Mouse (Mus musculus) CH12.LX (cell line): Measurements from ENCODE around the gene Phf21a. TPM values are rescaled to one million over a fixed set of nuclear protein-coding genes. Genes with fewer than 3 reads are reported as not detected.

Experiments used
- DNase-seq: peaks from one replicate; pipeline ENCODE4 v3.0.0-alpha.2; 2013; ENCODE audit errors: extremely low read depth
- H3K27ac ChIP-seq: 2 replicates; pipeline ENCODE4 v1.5.1; 2012; ENCODE audit warnings: low read depth, mild to moderate bottlenecking, control low read depth, moderate library complexity; ENCODE audit not compliant: insufficient read depth
- H3K27me3 ChIP-seq: replicated peaks from 2 replicates; pipeline ENCODE3; 2012; ENCODE audit warnings: inconsistent platforms
- H3K36me3 ChIP-seq, 2 experiments: replicated peaks in 1 of 2; 2 replicates each; pipeline versions ENCODE3 to v1.6.1; 2012; ENCODE audit warnings: inconsistent platforms in 1 of 2, low read length in 1 of 2, mild to moderate bottlenecking in 1 of 2, mixed read lengths in 1 of 2, moderate library complexity in 1 of 2; ENCODE audit not compliant: control insufficient read depth in 1 of 2, insufficient read depth in 1 of 2
- H3K4me1 ChIP-seq, 2 experiments: 2 replicates each; pipeline ENCODE4 v1.6.1; 2012; ENCODE audit warnings: inconsistent platforms in 1 of 2, moderate library complexity in 1 of 2; ENCODE audit not compliant: insufficient read depth in 2 of 2, control insufficient read depth in 1 of 2
- H3K4me2 ChIP-seq: 2 replicates; pipeline ENCODE4 v1.6.1; 2012; ENCODE audit warnings: low read depth, mild to moderate bottlenecking, control low read depth; ENCODE audit not compliant: poor library complexity, insufficient read depth, severe bottlenecking
- H3K4me3 ChIP-seq, 3 experiments: fragments of 150-350 bp in 1 of 3; sonication (generic) in 1 of 3; replicated peaks in 1 of 3; 2 replicates each; pipeline versions ENCODE3 to v1.5.1; 2011 to 2012; ENCODE audit warnings: low read depth in 2 of 3, low read length in 2 of 3, mild to moderate bottlenecking in 2 of 3, moderate library complexity in 2 of 3, control low read depth in 1 of 3, improper control_type of control experiment in 1 of 3, inconsistent platforms in 1 of 3, mixed read lengths in 1 of 3; ENCODE audit not compliant: poor library complexity in 1 of 3
- H3K79me2 ChIP-seq: replicated peaks from 2 replicates; pipeline ENCODE4 v1.6.1; 2012; ENCODE audit warnings: mild to moderate bottlenecking, moderate library complexity; ENCODE audit not compliant: control insufficient read depth, poor library complexity, insufficient read depth, severe bottlenecking; ENCODE audit errors: extremely low read depth
- H3K9ac ChIP-seq: 2 replicates; pipeline ENCODE4 v1.6.1; 2012; ENCODE audit warnings: low read depth, mild to moderate bottlenecking, control low read depth, moderate library complexity; ENCODE audit not compliant: insufficient read depth
- H3K9me3 ChIP-seq: replicated peaks from 2 replicates; pipeline ENCODE3; 2012; ENCODE audit warnings: low read length, inconsistent platforms, mixed read lengths
- BHLHE40 ChIP-seq: IDR thresholded peaks from 2 replicates; pipeline ENCODE4 v1.6.1; 2011; ENCODE audit warnings: mild to moderate bottlenecking, low read depth, low read length, improper control_type of control experiment
- CHD1 ChIP-seq: IDR thresholded peaks from 2 replicates; pipeline ENCODE4 v1.6.1; 2012; ENCODE audit warnings: low read depth, low read length, improper control_type of control experiment, inconsistent platforms
- CHD2 ChIP-seq: IDR thresholded peaks from 2 replicates; pipeline ENCODE4 v1.6.1; 2011; ENCODE audit warnings: low read length, improper control_type of control experiment
- CTCF ChIP-seq, 2 experiments: IDR thresholded peaks in 1 of 2; conservative IDR thresholded peaks in 1 of 2; 2 replicates each; pipeline ENCODE4 v1.5.1; 2011 to 2012; ENCODE audit warnings: low read depth in 2 of 2, low read length in 2 of 2, improper control_type of control experiment in 1 of 2, inconsistent platforms in 1 of 2, mild to moderate bottlenecking in 1 of 2, moderate library complexity in 1 of 2
- E2F4 ChIP-seq: IDR thresholded peaks from 2 replicates; pipeline ENCODE4 v1.6.1; 2011; ENCODE audit warnings: low read depth, low read length, improper control_type of control experiment; ENCODE audit not compliant: insufficient replicate concordance
- ELF1 ChIP-seq: IDR thresholded peaks from 2 replicates; pipeline ENCODE4 v1.6.1; 2014; ENCODE audit warnings: low read depth, mild to moderate bottlenecking, inconsistent platforms, low read length, improper control_type of control experiment
- ETS1 ChIP-seq: conservative IDR thresholded peaks from 2 replicates; pipeline ENCODE4 v1.6.1; 2012; ENCODE audit warnings: low read depth, mild to moderate bottlenecking, inconsistent platforms, low read length, improper control_type of control experiment, moderate library complexity
- GABPA ChIP-seq: IDR thresholded peaks from 2 replicates; pipeline ENCODE4 v1.6.1; 2012; ENCODE audit warnings: low read depth, low read length, improper control_type of control experiment, inconsistent platforms; ENCODE audit not compliant: insufficient replicate concordance
- IRF4 ChIP-seq: IDR thresholded peaks from 2 replicates; pipeline ENCODE4 v1.6.1; 2014; ENCODE audit warnings: low read depth, mild to moderate bottlenecking, inconsistent platforms, low read length, improper control_type of control experiment
- JUN ChIP-seq: IDR thresholded peaks from 2 replicates; pipeline ENCODE4 v1.6.1; 2011; ENCODE audit warnings: low read depth, mild to moderate bottlenecking, low read length, improper control_type of control experiment, moderate library complexity; ENCODE audit not compliant: insufficient read depth
- JUND ChIP-seq: conservative IDR thresholded peaks from 2 replicates; pipeline ENCODE4 v1.6.1; 2011; ENCODE audit warnings: low read depth, low read length, improper control_type of control experiment
- MAX ChIP-seq: IDR thresholded peaks from 2 replicates; pipeline ENCODE4 v1.6.1; 2011; ENCODE audit warnings: low read length, improper control_type of control experiment
- MEF2A ChIP-seq: IDR thresholded peaks from 2 replicates; pipeline ENCODE4 v1.6.1; 2014; ENCODE audit warnings: low read depth, mild to moderate bottlenecking, inconsistent platforms, low read length, improper control_type of control experiment, borderline replicate concordance
- NELFE ChIP-seq: IDR thresholded peaks from 2 replicates; pipeline ENCODE4 v1.6.1; 2011; ENCODE audit warnings: low read depth, low read length, improper control_type of control experiment
- POLR2A ChIP-seq: IDR thresholded peaks from 2 replicates; pipeline ENCODE4 v1.6.1; 2011; ENCODE audit warnings: low read depth, mild to moderate bottlenecking, improper control_type of control experiment, low read length
- RCOR1 ChIP-seq: conservative IDR thresholded peaks from 2 replicates; pipeline ENCODE4 v1.6.1; 2012; ENCODE audit warnings: low read depth, mild to moderate bottlenecking, inconsistent platforms, low read length, improper control_type of control experiment
- SIN3A ChIP-seq: IDR thresholded peaks from 2 replicates; pipeline ENCODE4 v1.6.1; 2012; ENCODE audit warnings: low read length, improper control_type of control experiment, inconsistent platforms
- SMC3 ChIP-seq: IDR thresholded peaks from 2 replicates; pipeline ENCODE4 v1.6.1; 2011; ENCODE audit warnings: low read depth, low read length, improper control_type of control experiment
- TCF12 ChIP-seq: IDR thresholded peaks from 2 replicates; pipeline ENCODE4 v1.6.1; 2014; ENCODE audit warnings: low read depth, mild to moderate bottlenecking, inconsistent platforms, low read length, improper control_type of control experiment
- ZMIZ1 ChIP-seq: IDR thresholded peaks from 2 replicates; pipeline ENCODE4 v1.6.1; 2012; ENCODE audit warnings: low read depth, mild to moderate bottlenecking, inconsistent platforms, low read length, improper control_type of control experiment
- dilution Hi-C: fragments of 300-500 bp; cut with MboI; formaldehyde crosslinking; loops from 2 replicates; pipeline ENCODE4 v1.14.3; 2020; ENCODE audit warnings: low sequenced_read_pairs; ENCODE audit not compliant: extremely low pct_unique_long_range_greater_than_20kb, extremely low pct_ligation_motif_present
- in situ Hi-C: fragments of 300-500 bp; cut with MboI; formaldehyde crosslinking; loops from 3 replicates; pipeline ENCODE4 v1.14.3; 2019; ENCODE audit warnings: low sequenced_read_pairs, low pct_ligation_motif_present, low pct_unique_long_range_greater_than_20kb, mixed read lengths
- polyA plus RNA-seq: library from polyadenylated mRNA; unstranded; fragments of >175 nt; gene quantifications from 2 replicates; pipeline ENCODE4 v1.2.1, GENCODE M21; 2012; ENCODE audit warnings: low read depth; ENCODE audit not compliant: insufficient read length
- total RNA-seq, 2 experiments: library from RNA; depleted of rRNA; stranded (reverse); fragments of 300-350 nt in 1 of 2; fragments of >200 nt in 1 of 2; gene quantifications; 2 replicates each; pipeline ENCODE4 v1.2.3; 2012 to 2014

The Phf21a gene
- total and polyA plus RNA-seq, 3 experiments: 10.2 to 24.5 (median 12.0) TPM

GRCm38 (mm10) chr2:92171046-92171643 lies 78.2 kb downstream of the Phf21a start:
- no peak for DNase-seq
- H3K4me2 ChIP-seq: no peak overlapping the region
- TF ChIP-seq E2F4 (no peak), IRF4 (no peak), SMC3 (no peak), TCF12 (no peak), GABPA (no peak), ELF1 (no peak), CTCF (conservative IDR thresholded peaks at IDR 0.05 in 1 of 2, IDR thresholded peaks at IDR 0.05 in 1 of 2; ENCODE audit: low read depth in 2 of 2, low read length in 2 of 2) (no peak), CHD1 (no peak), JUND (no peak)
- H3K4me3 ChIP-seq: no peak overlapping the region
- H3K4me1 ChIP-seq: 0 out of 4 replicates have a peak, but pooled peaks cover 0 to 7% of the 10 kb centered on the region in 2 experiments
- H3K36me3 ChIP-seq: no peaks in the 10 kb centered on the region
- H3K79me2 ChIP-seq: no peaks in the 10 kb centered on the region
- no peak overlapping the region for H3K27ac ChIP-seq
- no peaks in the 10 kb centered on the region for H3K9me3 ChIP-seq
- dilution Hi-C loops: no loop called here
- in situ Hi-C loops: no loop called here
- no peaks in the 10 kb centered on the region for H3K27me3 ChIP-seq
- H3K9ac ChIP-seq: no peak overlapping the region

- Histone ChIP-seq H3K27ac (no peak overlapping the region), H3K79me2 (no peaks in the 10 kb centered on the region), H3K9ac (no peak overlapping the region), H3K9me3 (no peaks in the 10 kb centered on the region), H3K4me1 (0 out of 4 replicates have a peak, but pooled peaks cover 0 to 7% of the 10 kb centered on the region in 2 experiments), H3K4me2 (no peak overlapping the region), H3K27me3 (no peaks in the 10 kb centered on the region), H3K4me3 (no peak overlapping the region), H3K36me3 (no peaks in the 10 kb centered on the region)
- TF ChIP-seq SIN3A (no peak), ZMIZ1 (no peak), ETS1 (no peak), CHD2 (no peak), BHLHE40 (no peak), MAX (no peak), NELFE (no peak), CTCF (conservative IDR thresholded peaks at IDR 0.05 in 1 of 2, IDR thresholded peaks at IDR 0.05 in 1 of 2; ENCODE audit: low read depth in 2 of 2, low read length in 2 of 2) (no peak), POLR2A (no peak), JUN (no peak), GABPA (no peak), MEF2A (no peak), E2F4 (no peak), RCOR1 (no peak)
- DNase-seq: no peak
- in situ Hi-C loops (no loop called here), dilution Hi-C loops (no loop called here)
Measured at GRCm38 (mm10) chr2:92172300-92172699, 79.4 kb downstream of the Phf21a start.
